Mouse (Mus musculus) stomach, postnatal 0 days (tissue): Measurements from ENCODE around the gene Psmd3.

Source experiments
- CTCF ChIP-seq: IDR thresholded peaks from 2 replicates; pipeline ENCODE4 v1.5.1; 2016; ENCODE audit warnings: antibody characterized with exemption, low read depth, mild to moderate bottlenecking, moderate library complexity
- EP300 ChIP-seq: optimal IDR thresholded peaks from 2 replicates; pipeline ENCODE3; 2016; ENCODE audit warnings: antibody characterized with exemption

GRCm38 (mm10) chr11:98681186-98681585, 1.2 kb upstream of the Psmd3 start:
- TF ChIP-seq CTCF = no peak
- no peak for TF ChIP-seq EP300
